Mouse (Mus musculus): Measurements from ENCODE around the gene 9530053A07Rik. TPM values are rescaled to one million over a fixed set of nuclear protein-coding genes. Genes with fewer than 3 reads are reported as not detected.
"Not testable (repeated sequence)": the region's sequence is repeated elsewhere in the genome, so short reads cannot be mapped to it uniquely, and the experiment has no call there.

The 9530053A07Rik gene
- polyA plus RNA-seq, 1 experiment from 2014 or later: 0.11 TPM

DNA sequence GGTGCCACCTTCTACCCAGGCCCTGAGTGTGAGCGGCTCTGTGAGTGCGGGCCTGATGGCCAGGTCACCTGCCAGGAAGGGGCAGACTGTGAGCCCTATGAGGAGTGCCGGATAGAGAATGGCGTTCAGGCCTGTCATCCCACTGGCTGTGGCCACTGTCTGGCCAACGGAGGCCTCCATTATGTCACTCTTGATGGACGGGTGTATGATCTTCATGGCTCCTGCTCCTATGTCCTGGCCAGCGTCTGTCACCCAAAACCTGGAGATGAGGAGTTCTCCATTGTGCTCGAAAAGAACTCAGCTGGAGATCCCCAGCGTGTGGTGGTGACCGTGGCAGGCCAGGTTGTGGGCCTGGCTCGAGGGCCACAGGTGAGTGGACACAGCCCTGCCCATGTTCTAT, 23.0 kb upstream of the 9530053A07Rik start:
- ATAC-seq (replicated peaks; ENCODE audit: low FRiP score): no peak
- H3K4me1 ChIP-seq (replicated peaks; ENCODE audit: control insufficient read depth, insufficient read depth, low read length): no peaks in the 10 kb centered on the region
- no peak overlapping the region for H3K4me3 ChIP-seq (ENCODE audit: low read depth, low read length)
- H3K9ac ChIP-seq (ENCODE audit: low read length): no peak overlapping the region
- no peaks in the 10 kb centered on the region for H3K9me3 ChIP-seq (ENCODE audit: control insufficient read depth, low read length)
- DNase-seq (ENCODE audit: low spot score): no peak
- WGBS: 88% methylated on average over 11 of the region's 11 CpGs
- no peaks in the 10 kb centered on the region for H3K36me3 ChIP-seq (ENCODE audit: control insufficient read depth, insufficient read depth, low read length)
- H3K27me3 ChIP-seq (ENCODE audit: control insufficient read depth, insufficient read depth, low read length): no peaks in the 10 kb centered on the region
- H3K27ac ChIP-seq (ENCODE audit: low read depth, low read length): no peak overlapping the region
- H3K4me2 ChIP-seq (ENCODE audit: low read depth, low read length, severe bottlenecking): no peak overlapping the region

DNA sequence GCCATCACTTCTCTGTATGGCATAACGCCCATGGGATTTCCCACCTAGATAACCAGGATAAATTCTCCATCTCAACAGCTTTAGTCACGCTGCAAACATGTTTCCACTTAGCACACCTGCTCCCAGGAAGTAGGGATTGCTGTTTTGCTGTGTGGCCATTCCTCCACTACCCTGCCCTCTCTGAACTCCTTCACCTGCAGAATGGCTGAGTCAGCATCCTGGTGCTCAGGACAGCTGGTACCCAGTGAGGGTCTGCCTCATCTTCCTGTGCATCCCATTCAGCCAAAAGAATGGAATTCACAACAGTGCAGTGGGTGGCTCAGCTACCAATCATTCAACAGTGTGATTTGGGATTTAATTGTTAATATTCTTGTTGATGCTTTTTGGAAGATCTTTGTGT, 14.6 kb upstream of the 9530053A07Rik start:
- no peak for ATAC-seq (replicated peaks; ENCODE audit: low FRiP score)
- H3K4me3 ChIP-seq (ENCODE audit: low read depth, low read length): no peak overlapping the region
- 84% methylated on average over 2 of the region's 2 CpGs for WGBS
- H3K36me3 ChIP-seq (ENCODE audit: control insufficient read depth, insufficient read depth, low read length): no peaks in the 10 kb centered on the region
- H3K27me3 ChIP-seq (ENCODE audit: control insufficient read depth, insufficient read depth, low read length): no peaks in the 10 kb centered on the region
- no peak overlapping the region for H3K9ac ChIP-seq (ENCODE audit: low read length)
- H3K4me1 ChIP-seq (replicated peaks; ENCODE audit: control insufficient read depth, insufficient read depth, low read length): no peaks in the 10 kb centered on the region
- H3K9me3 ChIP-seq (ENCODE audit: control insufficient read depth, low read length): no peaks in the 10 kb centered on the region
- H3K4me2 ChIP-seq (ENCODE audit: low read depth, low read length, severe bottlenecking): no peak overlapping the region
- no peak overlapping the region for H3K27ac ChIP-seq (ENCODE audit: low read depth, low read length)
- DNase-seq (ENCODE audit: low spot score): no peak

DNA sequence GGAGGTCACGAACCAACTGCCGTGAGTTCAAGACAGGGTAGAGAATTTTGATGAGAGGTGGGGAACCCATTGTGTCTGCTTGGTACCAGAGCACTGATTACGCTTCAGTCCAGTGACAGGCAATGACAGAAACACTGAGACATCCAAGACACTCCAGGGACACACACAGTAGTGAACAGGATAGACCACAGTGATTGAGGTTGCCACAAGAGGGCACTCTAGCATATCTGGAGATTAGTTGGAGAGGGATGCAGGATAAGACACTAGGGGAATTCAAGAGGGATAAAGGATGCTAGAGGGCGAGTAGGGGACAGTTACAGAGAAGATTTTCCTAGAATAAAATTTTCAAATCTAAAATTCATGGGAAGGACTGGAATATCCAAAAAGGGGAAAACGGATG, 8.3 kb downstream of the 9530053A07Rik start:
- ATAC-seq (replicated peaks; ENCODE audit: low FRiP score) (no peak), DNase-seq (ENCODE audit: low spot score) (no peak)
- H3K4me3 ChIP-seq (ENCODE audit: low read depth, low read length): no peak overlapping the region
- H3K27ac ChIP-seq (ENCODE audit: low read depth, low read length): no peak overlapping the region
- H3K27me3 ChIP-seq (ENCODE audit: control insufficient read depth, insufficient read depth, low read length): no peaks in the 10 kb centered on the region
- no peaks in the 10 kb centered on the region for H3K36me3 ChIP-seq (ENCODE audit: control insufficient read depth, insufficient read depth, low read length)
- 61% methylated on average over 5 of the region's 5 CpGs for WGBS
- H3K9me3 ChIP-seq (ENCODE audit: control insufficient read depth, low read length): no peaks in the 10 kb centered on the region
- no peaks in the 10 kb centered on the region for H3K4me1 ChIP-seq (replicated peaks; ENCODE audit: control insufficient read depth, insufficient read depth, low read length)
- H3K9ac ChIP-seq (ENCODE audit: low read length): no peak overlapping the region
- H3K4me2 ChIP-seq (ENCODE audit: low read depth, low read length, severe bottlenecking): no peak overlapping the region

DNA sequence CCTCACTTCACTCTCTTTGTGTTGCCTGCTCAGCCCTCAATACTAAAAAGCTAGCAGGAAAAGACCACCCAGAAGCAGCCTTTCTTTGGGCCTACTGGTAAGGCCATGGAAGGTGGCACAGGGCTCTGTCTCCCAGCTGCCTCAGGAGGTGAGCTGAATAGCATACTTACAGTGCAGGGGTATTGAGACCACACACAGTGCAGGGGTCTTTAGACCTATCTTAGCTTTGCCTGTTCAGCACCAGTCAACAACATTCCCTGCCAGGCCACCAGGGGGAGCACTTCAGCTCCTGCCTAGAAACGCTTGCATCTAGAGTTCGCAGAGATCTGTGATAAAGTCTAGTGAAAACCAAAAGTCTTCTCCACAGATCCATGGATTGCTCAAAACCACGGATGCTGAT, 19.0 kb downstream of the 9530053A07Rik start:
- H3K27ac ChIP-seq (ENCODE audit: low read depth, low read length): peak overlapping the region; percentile 25; the same call in 1 of the 2 replicates
- peak; percentile 89 for ATAC-seq (replicated peaks; ENCODE audit: low FRiP score)
- H3K4me3 ChIP-seq (ENCODE audit: low read depth, low read length): no peak overlapping the region

DNA sequence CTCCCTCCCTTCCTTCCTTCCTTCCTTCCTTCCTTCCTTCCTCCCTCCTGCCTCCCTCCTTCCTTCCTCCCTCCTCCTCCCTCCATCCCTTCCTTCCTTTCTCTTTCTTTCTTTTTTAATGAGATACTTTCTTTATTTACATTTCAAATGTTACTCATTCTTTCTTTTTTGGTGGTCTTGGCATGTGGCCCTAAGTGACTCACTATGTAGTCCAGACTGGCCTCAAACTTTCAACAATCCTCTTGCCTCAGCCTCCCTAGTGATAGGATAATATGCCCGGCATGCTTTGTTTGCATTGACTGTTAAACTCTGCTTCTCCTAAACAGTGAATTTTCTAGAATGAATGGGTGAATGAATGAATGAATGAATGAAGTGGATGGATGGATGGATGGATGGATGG, 20.6 kb downstream of the 9530053A07Rik start:
- Histone ChIP-seq H3K4me1 (replicated peaks; ENCODE audit: control insufficient read depth, insufficient read depth, low read length) (peaks cover 3% of the 10 kb centered on the region; the same call in 1 of the 2 replicates), H3K27ac (ENCODE audit: low read depth, low read length) (no peak overlapping the region), H3K36me3 (ENCODE audit: control insufficient read depth, insufficient read depth, low read length) (no peaks in the 10 kb centered on the region), H3K27me3 (ENCODE audit: control insufficient read depth, insufficient read depth, low read length) (no peaks in the 10 kb centered on the region), H3K4me3 (ENCODE audit: low read depth, low read length) (no peak overlapping the region), H3K9me3 (ENCODE audit: control insufficient read depth, low read length) (no peaks in the 10 kb centered on the region), H3K9ac (ENCODE audit: low read length) (no peak overlapping the region), H3K4me2 (ENCODE audit: low read depth, low read length, severe bottlenecking) (no peak overlapping the region)
- ATAC-seq (replicated peaks; ENCODE audit: low FRiP score): no peak
- 93% methylated on average over 1 of the region's 1 CpGs for WGBS
- DNase-seq (ENCODE audit: low spot score): no peak

More for the DNA sequence above, 19.0 kb downstream of the 9530053A07Rik start:
- 20% methylated on average over 3 of the region's 3 CpGs for WGBS
- Histone ChIP-seq H3K9ac (ENCODE audit: low read length) (no peak overlapping the region), H3K4me1 (replicated peaks; ENCODE audit: control insufficient read depth, insufficient read depth, low read length) (peaks cover 3% of the 10 kb centered on the region; the same call in 1 of the 2 replicates), H3K4me2 (ENCODE audit: low read depth, low read length, severe bottlenecking) (no peak overlapping the region), H3K27me3 (ENCODE audit: control insufficient read depth, insufficient read depth, low read length) (no peaks in the 10 kb centered on the region), H3K9me3 (ENCODE audit: control insufficient read depth, low read length) (no peaks in the 10 kb centered on the region; the same call in 1 of the 2 replicates), H3K36me3 (ENCODE audit: control insufficient read depth, insufficient read depth, low read length) (no peaks in the 10 kb centered on the region)
- DNase-seq (ENCODE audit: low spot score): peak; percentile 83

DNA sequence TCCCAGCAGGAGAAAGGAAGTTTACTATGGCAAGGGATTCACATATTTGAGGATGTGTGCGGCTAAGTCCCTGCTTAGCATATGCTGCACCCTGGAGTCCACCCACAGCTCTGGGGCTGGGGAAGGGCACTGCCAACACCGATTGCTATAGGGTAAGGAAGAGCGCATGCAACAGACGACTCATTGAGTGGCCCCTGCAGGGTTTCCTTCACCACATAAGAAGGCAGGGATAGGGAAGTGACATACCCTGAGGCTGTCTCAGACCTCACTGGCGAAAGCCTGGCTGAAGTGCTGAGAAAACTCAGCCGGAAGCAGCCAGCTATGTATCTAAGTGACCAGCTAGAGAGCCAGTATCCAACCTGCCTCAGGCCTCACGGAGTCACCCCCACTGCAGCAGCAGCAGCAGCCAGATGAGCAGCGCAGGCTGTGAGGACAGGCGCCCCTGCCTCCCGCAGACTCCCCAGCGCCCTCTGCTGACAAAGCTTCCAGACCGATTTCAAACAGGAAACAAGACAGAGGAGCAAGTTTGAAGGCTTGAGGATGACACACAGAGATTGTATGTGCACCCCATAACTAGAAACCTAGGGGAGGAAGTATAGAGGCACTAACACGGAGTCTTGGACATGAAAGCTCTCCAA, 22.4 kb downstream of the 9530053A07Rik start:
- ATAC-seq (replicated peaks; ENCODE audit: low FRiP score) (no peak), DNase-seq (ENCODE audit: low spot score) (peak; percentile 77)
- Histone ChIP-seq H3K4me1 (replicated peaks; ENCODE audit: control insufficient read depth, insufficient read depth, low read length) (peaks cover 3% of the 10 kb centered on the region; the same call in 1 of the 2 replicates), H3K9me3 (ENCODE audit: control insufficient read depth, low read length) (no peaks in the 10 kb centered on the region), H3K36me3 (ENCODE audit: control insufficient read depth, insufficient read depth, low read length) (no peaks in the 10 kb centered on the region), H3K27ac (ENCODE audit: low read depth, low read length) (no peak overlapping the region), H3K27me3 (ENCODE audit: control insufficient read depth, insufficient read depth, low read length) (no peaks in the 10 kb centered on the region), H3K4me2 (ENCODE audit: low read depth, low read length, severe bottlenecking) (no peak overlapping the region), H3K4me3 (ENCODE audit: low read depth, low read length) (no peak overlapping the region), H3K9ac (ENCODE audit: low read length) (no peak overlapping the region)
- 18% methylated on average over 13 of the region's 13 CpGs for whole genome bisulfite sequencing

DNA sequence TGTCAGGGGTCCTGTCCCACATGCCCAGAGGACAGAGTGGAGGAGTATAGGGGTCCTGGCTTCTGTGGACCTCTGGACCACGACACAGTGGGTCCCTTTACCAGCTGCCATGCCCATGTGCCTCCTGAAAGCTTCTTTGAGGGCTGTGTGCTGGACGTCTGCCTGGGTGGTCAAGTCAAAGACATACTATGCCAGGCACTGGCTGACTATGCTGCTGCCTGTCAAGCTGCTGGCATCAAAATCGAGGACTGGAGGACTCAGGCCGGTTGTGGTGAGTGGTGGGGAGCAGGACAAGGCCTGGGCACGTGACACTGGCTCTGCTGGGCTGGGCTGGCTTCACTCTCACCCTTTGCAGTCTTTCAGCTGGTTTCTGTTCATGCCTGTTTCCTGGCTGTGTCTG, 24.3 kb downstream of the 9530053A07Rik start:
- H3K4me1 ChIP-seq (replicated peaks; ENCODE audit: control insufficient read depth, insufficient read depth, low read length); H3K9ac ChIP-seq (ENCODE audit: low read length); H3K27me3 ChIP-seq (ENCODE audit: control insufficient read depth, insufficient read depth, low read length); H3K4me2 ChIP-seq (ENCODE audit: low read depth, low read length, severe bottlenecking); H3K27ac ChIP-seq (ENCODE audit: low read depth, low read length); H3K36me3 ChIP-seq (ENCODE audit: control insufficient read depth, insufficient read depth, low read length); H3K9me3 ChIP-seq (ENCODE audit: control insufficient read depth, low read length); ATAC-seq (replicated peaks; ENCODE audit: low FRiP score); H3K4me3 ChIP-seq (ENCODE audit: low read depth, low read length); DNase-seq (ENCODE audit: low spot score): not testable (repeated sequence)
- WGBS: 53% methylated on average over 5 of the region's 5 CpGs

DNA sequence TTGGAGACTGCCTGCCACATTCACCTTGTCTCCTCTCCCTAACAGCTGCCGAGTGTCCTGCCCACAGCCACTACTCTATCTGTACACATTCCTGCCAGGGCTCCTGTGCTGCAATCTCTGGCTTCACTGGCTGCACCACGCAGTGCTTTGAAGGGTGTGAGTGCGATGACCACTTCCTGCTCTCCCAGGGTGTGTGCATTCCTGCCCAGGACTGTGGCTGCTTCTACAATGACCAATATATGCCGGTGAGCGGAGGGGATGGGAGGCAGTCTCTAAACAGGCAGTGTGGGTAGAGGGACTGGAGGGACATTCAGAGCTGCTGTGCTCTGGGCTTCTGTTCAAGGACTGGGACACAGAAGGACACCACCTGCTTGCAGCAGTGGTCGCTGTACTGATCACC, 30.0 kb downstream of the 9530053A07Rik start:
- H3K9me3 ChIP-seq (ENCODE audit: control insufficient read depth, low read length): no peaks in the 10 kb centered on the region
- H3K4me3 ChIP-seq (ENCODE audit: low read depth, low read length): no peak overlapping the region
- H3K4me2 ChIP-seq (ENCODE audit: low read depth, low read length, severe bottlenecking): no peak overlapping the region
- no peak overlapping the region for H3K27ac ChIP-seq (ENCODE audit: low read depth, low read length)
- DNase-seq (ENCODE audit: low spot score) (no peak), ATAC-seq (replicated peaks; ENCODE audit: low FRiP score) (no peak)
- H3K9ac ChIP-seq (ENCODE audit: low read length): no peak overlapping the region
- H3K4me1 ChIP-seq (replicated peaks; ENCODE audit: control insufficient read depth, insufficient read depth, low read length): no peaks in the 10 kb centered on the region
- 79% methylated on average over 6 of the region's 6 CpGs for WGBS
- H3K27me3 ChIP-seq (ENCODE audit: control insufficient read depth, insufficient read depth, low read length): no peaks in the 10 kb centered on the region
- H3K36me3 ChIP-seq (ENCODE audit: control insufficient read depth, insufficient read depth, low read length): no peaks in the 10 kb centered on the region

DNA sequence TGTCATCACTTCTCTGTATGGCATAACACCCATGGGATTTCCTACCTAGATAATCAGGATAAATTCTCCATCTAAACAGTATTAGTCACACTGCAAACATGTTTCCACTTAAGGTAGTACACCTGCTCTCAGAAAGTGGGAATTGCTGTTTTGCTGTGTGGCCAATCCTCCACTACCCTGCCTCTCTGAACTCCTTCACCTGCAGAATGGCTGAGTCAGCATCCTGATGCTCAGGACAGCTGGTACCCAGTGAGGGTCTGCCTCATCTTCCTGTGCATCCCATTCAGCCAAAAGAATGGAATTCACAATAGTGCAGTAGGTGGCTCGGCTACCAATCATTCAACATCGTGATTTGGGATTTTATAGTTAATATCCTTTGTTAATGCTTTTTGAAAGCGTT, 30.6 kb downstream of the 9530053A07Rik start:
- no peak overlapping the region for H3K27ac ChIP-seq (ENCODE audit: low read depth, low read length)
- 80% methylated on average over 3 of the region's 3 CpGs for WGBS
- H3K4me2 ChIP-seq (ENCODE audit: low read depth, low read length, severe bottlenecking): no peak overlapping the region
- H3K27me3 ChIP-seq (ENCODE audit: control insufficient read depth, insufficient read depth, low read length): no peaks in the 10 kb centered on the region
- H3K9me3 ChIP-seq (ENCODE audit: control insufficient read depth, low read length): no peaks in the 10 kb centered on the region
- H3K9ac ChIP-seq (ENCODE audit: low read length): no peak overlapping the region
- no peak overlapping the region for H3K4me3 ChIP-seq (ENCODE audit: low read depth, low read length)
- H3K36me3 ChIP-seq (ENCODE audit: control insufficient read depth, insufficient read depth, low read length): no peaks in the 10 kb centered on the region
- H3K4me1 ChIP-seq (replicated peaks; ENCODE audit: control insufficient read depth, insufficient read depth, low read length): no peaks in the 10 kb centered on the region
- no peak for ATAC-seq (replicated peaks; ENCODE audit: low FRiP score)
- no peak for DNase-seq (ENCODE audit: low spot score)

Data from forebrain, embryonic 11.5 days (tissue).